Mouse (Mus musculus) kidney, postnatal 14 days (tissue): ENCODE results near the gene Apod.
"Not testable (repeated sequence)": the region's sequence is repeated elsewhere in the genome, so short reads cannot be mapped to it uniquely, and the experiment has no call there.

Source experiments
- DNase-seq: peaks from one replicate; pipeline ENCODE4 v3.0.0; 2022; ENCODE audit warnings: mixed read lengths

The Apod gene

GRCm38 (mm10) chr16:31320954-31321353 is 6.3 kb upstream of the Apod start:
- DNase-seq = no peak

GRCm38 (mm10) chr16:31319723-31320122 is 5.1 kb upstream of the Apod start:
- not testable (repeated sequence) for DNase-seq

- peak; percentile 21 for DNase-seq
Observed at GRCm38 (mm10) chr16:31319316-31319715, 4.7 kb upstream of the Apod start.

- no peak for DNase-seq
Observed at GRCm38 (mm10) chr16:31318418-31318817, 3.8 kb upstream of the Apod start.

GRCm38 (mm10) chr16:31316246-31317143 is 1.9 kb upstream of the Apod start:
- peak; percentile 69 for DNase-seq

- no peak for DNase-seq
Observed at GRCm38 (mm10) chr16:31315294-31315693, 686 bp upstream of the Apod start.

GRCm38 (mm10) chr16:31313611-31314010 is 997 bp downstream of the Apod start:
- DNase-seq = no peak

- DNase-seq = no peak
Observed at GRCm38 (mm10) chr16:31312296-31312695, 2.3 kb downstream of the Apod start.

- DNase-seq = no peak
Observed at GRCm38 (mm10) chr16:31305199-31305919, 9.2 kb downstream of the Apod start.

GRCm38 (mm10) chr16:31303276-31303675 is 11.3 kb downstream of the Apod start:
- peak; percentile 47 for DNase-seq

- no peak for DNase-seq
Observed at GRCm38 (mm10) chr16:31300883-31301532, 13.6 kb downstream of the Apod start.

GRCm38 (mm10) chr16:31300467-31300866 is 14.1 kb downstream of the Apod start:
- DNase-seq = no peak

GRCm38 (mm10) chr16:31299960-31300353 is 14.7 kb downstream of the Apod start:
- DNase-seq = no peak

- no peak for DNase-seq
Observed at GRCm38 (mm10) chr16:31299164-31299959, 15.2 kb downstream of the Apod start.

- no peak for DNase-seq
Observed at GRCm38 (mm10) chr16:31297113-31297512, 17.5 kb downstream of the Apod start.

- DNase-seq = no peak
Observed at GRCm38 (mm10) chr16:31293761-31294160, 20.8 kb downstream of the Apod start.

- peak; percentile 54 for DNase-seq
Observed at GRCm38 (mm10) chr16:31290751-31291365, 23.8 kb downstream of the Apod start.

- peak; percentile 95 for DNase-seq
Observed at GRCm38 (mm10) chr16:31290281-31290680, 24.3 kb downstream of the Apod start.

GRCm38 (mm10) chr16:31287712-31288111 is 26.9 kb downstream of the Apod start:
- no peak for DNase-seq

- no peak for DNase-seq
Observed at GRCm38 (mm10) chr16:31286801-31287488, 27.7 kb downstream of the Apod start.

GRCm38 (mm10) chr16:31281981-31282380 is 32.6 kb downstream of the Apod start:
- DNase-seq = peak; percentile 74
